Mouse (Mus musculus) stomach, postnatal 0 days (tissue): ENCODE results near the gene Tmem26. TPM values are rescaled to one million over a fixed set of nuclear protein-coding genes. Genes with fewer than 3 reads are reported as not detected.
"Not testable (repeated sequence)": the region's sequence is repeated elsewhere in the genome, so short reads cannot be mapped to it uniquely, and the experiment has no call there.

ENCODE experiments used
- ATAC-seq: fragments of 200-750 bp; cut with Nextera tagmentation; 2 replicates; pipeline ENCODE4 v1.8.0; 2017; ENCODE audit not compliant: low FRiP score, low TSS enrichment
- DNase-seq: peaks from one replicate; pipeline ENCODE4 v3.0.0-alpha.2; 2016; ENCODE audit warnings: low spot score
- H3K27ac ChIP-seq: fragments of 300-500 bp; sonication (generic); replicated peaks from 2 replicates; pipeline ENCODE4 v1.5.1; 2014; ENCODE audit warnings: mild to moderate bottlenecking, control low read depth
- H3K27me3 ChIP-seq: fragments of 300-500 bp; sonication (generic); 2 replicates; pipeline ENCODE4 v1.6.1; 2014; ENCODE audit warnings: low read length; ENCODE audit not compliant: control insufficient read depth, insufficient read depth
- H3K36me3 ChIP-seq: fragments of 300-500 bp; sonication (generic); 2 replicates; pipeline ENCODE4 v1.6.1; 2014; ENCODE audit warnings: low read length, mixed read lengths; ENCODE audit not compliant: control insufficient read depth, insufficient read depth
- H3K4me1 ChIP-seq: fragments of 300-500 bp; sonication (generic); replicated peaks from 2 replicates; pipeline ENCODE4 v1.6.1; 2014; ENCODE audit warnings: antibody characterized with exemption; ENCODE audit not compliant: control insufficient read depth, insufficient read depth
- H3K4me2 ChIP-seq: fragments of 300-500 bp; sonication (generic); replicated peaks from 2 replicates; pipeline ENCODE4 v1.6.1; 2014; ENCODE audit warnings: low read depth, mild to moderate bottlenecking, control low read depth, moderate library complexity
- H3K4me3 ChIP-seq: fragments of 300-500 bp; sonication (generic); 2 replicates; pipeline ENCODE4 v1.5.1; 2014; ENCODE audit warnings: low read depth, low read length, control low read depth
- H3K9ac ChIP-seq: fragments of 300-500 bp; sonication (generic); 2 replicates; pipeline ENCODE4 v1.6.1; 2014; ENCODE audit warnings: mild to moderate bottlenecking, low read length, control low read depth, mixed read lengths
- H3K9me3 ChIP-seq: fragments of 300-500 bp; sonication (generic); 2 replicates; pipeline ENCODE4 v1.6.1; 2016; ENCODE audit warnings: low read length; ENCODE audit not compliant: control insufficient read depth
- CTCF ChIP-seq: IDR thresholded peaks from 2 replicates; pipeline ENCODE4 v1.5.1; 2016; ENCODE audit warnings: antibody characterized with exemption, low read depth, mild to moderate bottlenecking, moderate library complexity
- EP300 ChIP-seq: optimal IDR thresholded peaks from 2 replicates; pipeline ENCODE3; 2016; ENCODE audit warnings: antibody characterized with exemption
- WGBS: fragments of 180-500 bp; shearing (Covaris S2); extraction: QIAGEN DNeasy Blood & Tissue Kit; methylation state at CpG from one replicate; pipeline ENCODE4 v1.1.7; 2014; 5-methylcytosine and 5-hydroxymethylcytosine counted together
- polyA plus RNA-seq: library from polyadenylated mRNA; unstranded; fragments of >200 nt; fragmentation: Nextera tagmentation; extraction: Ambion mirVana; gene quantifications from 2 replicates; pipeline ENCODE4 v1.2.1, GENCODE M21; 2015

Gene Tmem26
- polyA plus RNA-seq, 1 experiment from 2014 or later = 4.9 TPM

- Histone ChIP-seq H3K27ac (no peak overlapping the region), H3K4me3 (no peak overlapping the region), H3K27me3 (no peaks in the 10 kb centered on the region), H3K9me3 (no peaks in the 10 kb centered on the region), H3K4me2 (no peak overlapping the region), H3K36me3 (no peaks in the 10 kb centered on the region), H3K4me1 (no peaks in the 10 kb centered on the region), H3K9ac (no peak overlapping the region)
- WGBS = 82% methylated on average over 3 of the region's 3 CpGs
- DNase-seq (no peak), ATAC-seq (no peak)
- TF ChIP-seq EP300 = no peak
- TF ChIP-seq CTCF = no peak
Measured at GRCm38 (mm10) chr10:68735621-68736020, 12.2 kb downstream of the Tmem26 start.

- DNase-seq (no peak), ATAC-seq (no peak)
- no peak for TF ChIP-seq EP300
- no peak for TF ChIP-seq CTCF
- no peaks in the 10 kb centered on the region for H3K9me3 ChIP-seq
- no peaks in the 10 kb centered on the region for H3K27me3 ChIP-seq
- H3K4me1 ChIP-seq = no peaks in the 10 kb centered on the region
- no peak overlapping the region for H3K27ac ChIP-seq
- no peak overlapping the region for H3K9ac ChIP-seq
- H3K4me3 ChIP-seq = no peak overlapping the region
- no peaks in the 10 kb centered on the region for H3K36me3 ChIP-seq
- no peak overlapping the region for H3K4me2 ChIP-seq
- 68% methylated on average over 7 of the region's 7 CpGs for WGBS
Measured at GRCm38 (mm10) chr10:68737391-68737790, 13.9 kb downstream of the Tmem26 start.

GRCm38 (mm10) chr10:68738981-68739380 is 15.5 kb downstream of the Tmem26 start:
- H3K36me3 ChIP-seq, H3K27me3 ChIP-seq, H3K9me3 ChIP-seq, H3K27ac ChIP-seq, H3K4me3 ChIP-seq, ATAC-seq, H3K9ac ChIP-seq, DNase-seq, H3K4me2 ChIP-seq, H3K4me1 ChIP-seq: not testable (repeated sequence)
- 79% methylated on average over 1 of the region's 1 CpGs for WGBS

DNA sequence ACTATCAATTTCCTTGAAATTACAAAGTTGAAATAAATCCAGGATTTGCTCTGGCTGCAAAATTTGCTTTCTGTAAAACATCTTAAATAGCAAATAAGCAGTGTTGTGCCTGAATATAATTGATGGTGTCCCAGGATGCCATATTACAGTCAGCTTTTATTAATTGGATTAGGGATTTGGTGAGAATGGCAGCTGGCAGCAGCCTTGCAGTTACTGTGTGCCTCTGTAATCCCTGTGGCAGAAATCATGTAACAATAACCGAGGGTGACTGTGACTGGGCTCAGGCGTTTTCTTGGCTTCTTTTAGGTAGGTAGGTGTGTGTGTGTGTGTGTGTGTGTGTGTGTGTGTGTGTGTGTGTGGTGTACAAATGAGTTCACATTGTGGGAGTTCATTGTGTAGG is 16.8 kb downstream of the Tmem26 start:
- no peaks in the 10 kb centered on the region for H3K27me3 ChIP-seq
- H3K27ac ChIP-seq = no peak overlapping the region
- TF ChIP-seq EP300 = no peak
- TF ChIP-seq CTCF = no peak
- H3K4me2 ChIP-seq = no peak overlapping the region
- H3K9ac ChIP-seq = no peak overlapping the region
- 49% methylated on average over 2 of the region's 2 CpGs for WGBS
- no peaks in the 10 kb centered on the region for H3K4me1 ChIP-seq
- no peaks in the 10 kb centered on the region for H3K9me3 ChIP-seq
- H3K4me3 ChIP-seq = no peak overlapping the region
- no peaks in the 10 kb centered on the region for H3K36me3 ChIP-seq
- DNase-seq (no peak), ATAC-seq (no peak)

DNA sequence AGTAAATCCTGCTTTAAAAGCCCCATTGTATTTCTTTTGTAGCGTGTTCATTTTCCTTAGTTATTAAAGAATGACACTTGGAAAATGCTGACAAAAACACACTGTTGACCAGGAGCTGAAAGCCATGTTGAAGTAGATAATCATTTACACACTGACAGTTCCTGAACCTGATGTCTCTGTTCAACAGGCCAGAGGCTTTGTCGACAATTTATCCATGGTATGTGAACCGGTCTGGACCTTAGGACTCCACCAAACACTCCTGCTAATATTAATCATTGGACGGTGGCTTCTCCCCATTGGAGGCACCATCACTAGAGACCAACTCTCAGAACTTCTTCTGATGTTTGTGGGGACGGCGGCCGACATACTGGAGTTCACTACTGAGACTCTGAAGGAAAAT is 27.5 kb downstream of the Tmem26 start:
- Histone ChIP-seq H3K4me1 (no peaks in the 10 kb centered on the region), H3K36me3 (no peaks in the 10 kb centered on the region), H3K27ac (no peak overlapping the region), H3K4me3 (no peak overlapping the region), H3K9me3 (no peaks in the 10 kb centered on the region), H3K9ac (no peak overlapping the region), H3K27me3 (no peaks in the 10 kb centered on the region), H3K4me2 (no peak overlapping the region)
- no peak for TF ChIP-seq CTCF
- no peak for TF ChIP-seq EP300
- DNase-seq (no peak), ATAC-seq (no peak)
- 77% methylated on average over 7 of the region's 7 CpGs for WGBS

DNA sequence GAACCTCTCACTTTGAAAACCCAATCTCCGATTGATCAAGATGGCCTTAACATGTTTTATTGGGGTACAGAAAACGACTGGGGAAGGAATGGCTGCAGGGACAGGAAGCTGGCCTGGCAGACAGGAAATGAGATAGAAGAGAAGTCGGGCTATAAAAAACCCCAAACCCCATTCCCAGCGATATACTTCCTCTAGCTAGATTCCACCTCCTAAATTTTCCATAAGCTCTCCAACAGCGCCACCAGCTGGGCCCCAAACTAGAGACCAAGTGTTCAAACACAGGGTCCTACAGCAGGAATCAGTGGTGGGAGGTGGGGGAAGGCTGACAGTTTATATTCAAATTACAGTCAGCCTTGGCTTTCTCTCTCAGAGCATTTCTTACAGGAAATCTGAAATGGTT is 35.8 kb downstream of the Tmem26 start:
- H3K4me1 ChIP-seq = no peaks in the 10 kb centered on the region
- ATAC-seq (no peak), DNase-seq (peak; percentile 15)
- H3K4me2 ChIP-seq = no peak overlapping the region
- no peaks in the 10 kb centered on the region for H3K36me3 ChIP-seq
- no peak for TF ChIP-seq EP300
- TF ChIP-seq CTCF = peak; percentile 56
- 51% methylated on average over 5 of the region's 5 CpGs for WGBS
- no peaks in the 10 kb centered on the region for H3K27me3 ChIP-seq
- H3K4me3 ChIP-seq = no peak overlapping the region
- no peak overlapping the region for H3K9ac ChIP-seq
- H3K9me3 ChIP-seq = no peaks in the 10 kb centered on the region
- H3K27ac ChIP-seq = no peak overlapping the region
